Mouse (Mus musculus): ENCODE measurements around the gene AI467606. TPM values are rescaled to one million over a fixed set of nuclear protein-coding genes. Genes with fewer than 3 reads are reported as not detected.

AI467606 gene
- total RNA-seq, 2 experiments from 2014 or later: 17.9 to 18.5 TPM

Other genes with a start within 250 kb of the AI467606 start
- not detected in 2 replicates for gene Doc2a, start 243.9 kb upstream of the AI467606 start, total RNA-seq (2014; fragmentation: Nextera tagmentation)
- gene Doc2a, start 243.9 kb upstream of the AI467606 start, total RNA-seq (2017): not detected in 2 replicates
- gene Hirip3, start 229.4 kb upstream of the AI467606 start, total RNA-seq (2014; fragmentation: Nextera tagmentation): 51.6 and 123 TPM in 2 replicates
- gene Hirip3, start 229.4 kb upstream of the AI467606 start, total RNA-seq (2017): 327 and 333 TPM in 2 replicates
- 124 and 132 TPM in 2 replicates for gene Ino80e, start 229.0 kb upstream of the AI467606 start, total RNA-seq (2014; fragmentation: Nextera tagmentation)
- 29.4 and 45.6 TPM in 2 replicates for gene Ino80e, start 229.0 kb upstream of the AI467606 start, total RNA-seq (2017)
- gene Taok2, start 206.7 kb upstream of the AI467606 start, total RNA-seq (2014; fragmentation: Nextera tagmentation): 36.1 and 44.2 TPM in 2 replicates
- gene Taok2, start 206.7 kb upstream of the AI467606 start, total RNA-seq (2017): 22.1 and 25.1 TPM in 2 replicates
- 22.0 and 27.2 TPM in 2 replicates for gene Tmem219, start 168.4 kb upstream of the AI467606 start, total RNA-seq (2014; fragmentation: Nextera tagmentation)
- 9.2 and 17.9 TPM in 2 replicates for gene Tmem219, start 168.4 kb upstream of the AI467606 start, total RNA-seq (2017)
- gene Kctd13, start 162.5 kb upstream of the AI467606 start, total RNA-seq (2014; fragmentation: Nextera tagmentation): 14.0 and 18.6 TPM in 2 replicates
- 9.0 and 22.1 TPM in 2 replicates for gene Kctd13, start 162.5 kb upstream of the AI467606 start, total RNA-seq (2017)
- not detected in 2 replicates for gene Asphd1, start 141.8 kb upstream of the AI467606 start, total RNA-seq (2014; fragmentation: Nextera tagmentation)
- not detected in 2 replicates for gene Asphd1, start 141.8 kb upstream of the AI467606 start, total RNA-seq (2017)
- gene Sez6l2, start 140.8 kb upstream of the AI467606 start, total RNA-seq (2014; fragmentation: Nextera tagmentation): 3.2 and 4.4 TPM in 2 replicates
- gene Sez6l2, start 140.8 kb upstream of the AI467606 start, total RNA-seq (2017): 0.76 TPM in 1 of 2 replicates, not detected in the other
- 61.3 and 70.2 TPM in 2 replicates for gene Cdipt, start 115.4 kb upstream of the AI467606 start, total RNA-seq (2014; fragmentation: Nextera tagmentation)
- 31.8 and 49.8 TPM in 2 replicates for gene Cdipt, start 115.4 kb upstream of the AI467606 start, total RNA-seq (2017)
- not detected in 2 replicates for gene Cdiptos, start 115.3 kb upstream of the AI467606 start, total RNA-seq (2014; fragmentation: Nextera tagmentation)
- 0.23 TPM in 1 of 2 replicates, not detected in the other for gene Cdiptos, start 115.3 kb upstream of the AI467606 start, total RNA-seq (2017)
- 5.6 and 7.9 TPM in 2 replicates for gene Mvp, start 76.7 kb upstream of the AI467606 start, total RNA-seq (2014; fragmentation: Nextera tagmentation)
- gene Mvp, start 76.7 kb upstream of the AI467606 start, total RNA-seq (2017): 13.5 and 19.7 TPM in 2 replicates
- 0.66 TPM in 1 of 2 replicates, not detected in the other for gene Pagr1b, start 74.9 kb upstream of the AI467606 start, total RNA-seq (2014; fragmentation: Nextera tagmentation)
- 4.5 and 8.7 TPM in 2 replicates for gene Pagr1b, start 74.9 kb upstream of the AI467606 start, total RNA-seq (2017)
- gene Pagr1a, start 74.0 kb upstream of the AI467606 start, total RNA-seq (2014; fragmentation: Nextera tagmentation): 62.5 and 66.9 TPM in 2 replicates
- gene Pagr1a, start 74.0 kb upstream of the AI467606 start, total RNA-seq (2017): 24.5 TPM in 1 of 2 replicates, not detected in the other
- 0.47 and 3.3 TPM in 2 replicates for gene Gm42742, start 70.3 kb upstream of the AI467606 start, total RNA-seq (2014; fragmentation: Nextera tagmentation)
- gene Gm42742, start 70.3 kb upstream of the AI467606 start, total RNA-seq (2017): 22.6 TPM in 1 of 2 replicates, not detected in the other
- 0.74 and 2.0 TPM in 2 replicates for gene Prrt2, start 70.1 kb upstream of the AI467606 start, total RNA-seq (2014; fragmentation: Nextera tagmentation)
- 0.80 and 2.3 TPM in 2 replicates for gene Prrt2, start 70.1 kb upstream of the AI467606 start, total RNA-seq (2017)
- 256 and 270 TPM in 2 replicates for gene Maz, start 64.3 kb upstream of the AI467606 start, total RNA-seq (2014; fragmentation: Nextera tagmentation)
- 54.2 and 70.0 TPM in 2 replicates for gene Maz, start 64.3 kb upstream of the AI467606 start, total RNA-seq (2017)
- gene Kif22, start 48.9 kb upstream of the AI467606 start, total RNA-seq (2014; fragmentation: Nextera tagmentation): 68.1 and 120 TPM in 2 replicates
- 56.1 and 67.7 TPM in 2 replicates for gene Kif22, start 48.9 kb upstream of the AI467606 start, total RNA-seq (2017)
- 61.9 and 97.7 TPM in 2 replicates for gene Zg16, start 4.0 kb upstream of the AI467606 start, total RNA-seq (2014; fragmentation: Nextera tagmentation)
- 27.8 and 47.2 TPM in 2 replicates for gene Zg16, start 4.0 kb upstream of the AI467606 start, total RNA-seq (2017)
- gene Qprt, start 30.9 kb downstream of the AI467606 start, total RNA-seq (2014; fragmentation: Nextera tagmentation): 4.4 and 8.2 TPM in 2 replicates
- 1.7 and 5.3 TPM in 2 replicates for gene Qprt, start 30.9 kb downstream of the AI467606 start, total RNA-seq (2017)
- 134 and 142 TPM in 2 replicates for gene Spn, start 46.5 kb downstream of the AI467606 start, total RNA-seq (2014; fragmentation: Nextera tagmentation)
- 294 and 351 TPM in 2 replicates for gene Spn, start 46.5 kb downstream of the AI467606 start, total RNA-seq (2017)
- gene Cd2bp2, start 104.7 kb downstream of the AI467606 start, total RNA-seq (2014; fragmentation: Nextera tagmentation): 49.6 and 54.8 TPM in 2 replicates
- 51.8 and 63.3 TPM in 2 replicates for gene Cd2bp2, start 104.7 kb downstream of the AI467606 start, total RNA-seq (2017)
- 25.5 and 35.8 TPM in 2 replicates for gene Tbc1d10b, start 117.1 kb downstream of the AI467606 start, total RNA-seq (2014; fragmentation: Nextera tagmentation)
- gene Tbc1d10b, start 117.1 kb downstream of the AI467606 start, total RNA-seq (2017): 23.9 and 41.0 TPM in 2 replicates
- gene Mylpf, start 117.5 kb downstream of the AI467606 start, total RNA-seq (2014; fragmentation: Nextera tagmentation): 36.1 and 48.6 TPM in 2 replicates
- gene Mylpf, start 117.5 kb downstream of the AI467606 start, total RNA-seq (2017): 22.2 and 30.8 TPM in 2 replicates
- 17.0 and 18.3 TPM in 2 replicates for gene Zfp553, start 141.7 kb downstream of the AI467606 start, total RNA-seq (2014; fragmentation: Nextera tagmentation)
- 22.7 and 31.7 TPM in 2 replicates for gene Zfp553, start 141.7 kb downstream of the AI467606 start, total RNA-seq (2017)
- gene Sept1, start 141.8 kb downstream of the AI467606 start, total RNA-seq (2014; fragmentation: Nextera tagmentation): 41.3 and 47.7 TPM in 2 replicates
- 24.8 and 25.5 TPM in 2 replicates for gene Sept1, start 141.8 kb downstream of the AI467606 start, total RNA-seq (2017)
- 15.1 and 16.6 TPM in 2 replicates for gene Zfp771, start 152.9 kb downstream of the AI467606 start, total RNA-seq (2014; fragmentation: Nextera tagmentation)
- gene Zfp771, start 152.9 kb downstream of the AI467606 start, total RNA-seq (2017): 13.6 and 14.1 TPM in 2 replicates
- 61.0 and 138 TPM in 2 replicates for gene Dctpp1, start 169.3 kb downstream of the AI467606 start, total RNA-seq (2014; fragmentation: Nextera tagmentation)
- 44.5 and 48.2 TPM in 2 replicates for gene Dctpp1, start 169.3 kb downstream of the AI467606 start, total RNA-seq (2017)
- 61.7 and 74.2 TPM in 2 replicates for gene Sephs2, start 182.7 kb downstream of the AI467606 start, total RNA-seq (2014; fragmentation: Nextera tagmentation)
- gene Sephs2, start 182.7 kb downstream of the AI467606 start, total RNA-seq (2017): 115 and 130 TPM in 2 replicates
- gene Itgal, start 204.9 kb downstream of the AI467606 start, total RNA-seq (2014; fragmentation: Nextera tagmentation): 5.5 and 11.4 TPM in 2 replicates
- 2.6 and 4.6 TPM in 2 replicates for gene Itgal, start 204.9 kb downstream of the AI467606 start, total RNA-seq (2017)

Measured in megakaryocyte-erythroid progenitor cell, adult 5-6 weeks (primary cell).